Mouse (Mus musculus) midbrain, embryonic 13.5 days (tissue): ENCODE results near the gene Cdh24. TPM values are rescaled to one million over a fixed set of nuclear protein-coding genes. Genes with fewer than 3 reads are reported as not detected.

Source experiments
- ATAC-seq: fragments of 200-750 bp; cut with Nextera tagmentation; 2 replicates; pipeline ENCODE4 v1.8.0; 2017; ENCODE audit warnings: mild to moderate bottlenecking, moderate TSS enrichment, moderate library complexity
- H3K27ac ChIP-seq: fragments of 300-500 bp; sonication (generic); 2 replicates; pipeline ENCODE4 v1.5.1; 2015; ENCODE audit warnings: inconsistent platforms, mild to moderate bottlenecking, moderate library complexity
- H3K27me3 ChIP-seq: fragments of 300-500 bp; sonication (generic); 2 replicates; pipeline ENCODE4 v1.6.1; 2015; ENCODE audit warnings: mild to moderate bottlenecking, inconsistent platforms
- H3K36me3 ChIP-seq: fragments of 300-500 bp; sonication (generic); 2 replicates; pipeline ENCODE4 v1.6.1; 2015; ENCODE audit warnings: mild to moderate bottlenecking, inconsistent platforms
- H3K4me1 ChIP-seq: fragments of 300-500 bp; sonication (generic); replicated peaks from 2 replicates; pipeline ENCODE4 v1.6.1; 2015; ENCODE audit warnings: inconsistent platforms
- H3K4me2 ChIP-seq: fragments of 300-500 bp; sonication (generic); replicated peaks from 2 replicates; pipeline ENCODE4 v1.6.1; 2015; ENCODE audit warnings: moderate library complexity, mild to moderate bottlenecking, inconsistent platforms
- H3K4me3 ChIP-seq: fragments of 300-500 bp; sonication (generic); replicated peaks from 2 replicates; pipeline ENCODE4 v1.5.1; 2015; ENCODE audit warnings: mild to moderate bottlenecking, inconsistent platforms
- H3K9ac ChIP-seq: fragments of 300-500 bp; sonication (generic); replicated peaks from 2 replicates; pipeline ENCODE4 v1.6.1; 2015; ENCODE audit warnings: mild to moderate bottlenecking, inconsistent platforms
- H3K9me3 ChIP-seq: fragments of 300-500 bp; sonication (generic); 2 replicates; pipeline ENCODE4 v1.6.1; 2016; ENCODE audit warnings: mild to moderate bottlenecking, inconsistent platforms
- WGBS: fragments of 180-500 bp; shearing (Covaris S2); methylation state at CpG from one replicate; pipeline ENCODE4 v1.1.7; 2015; 5-methylcytosine and 5-hydroxymethylcytosine counted together
- polyA plus RNA-seq: library from polyadenylated mRNA; unstranded; fragments of >200 nt; fragmentation: Nextera tagmentation; extraction: Ambion mirVana; gene quantifications from 2 replicates; pipeline ENCODE4 v1.2.1, GENCODE M21; 2015

Gene Cdh24
- polyA plus RNA-seq, 1 experiment from 2014 or later, result 12.3 TPM

DNA sequence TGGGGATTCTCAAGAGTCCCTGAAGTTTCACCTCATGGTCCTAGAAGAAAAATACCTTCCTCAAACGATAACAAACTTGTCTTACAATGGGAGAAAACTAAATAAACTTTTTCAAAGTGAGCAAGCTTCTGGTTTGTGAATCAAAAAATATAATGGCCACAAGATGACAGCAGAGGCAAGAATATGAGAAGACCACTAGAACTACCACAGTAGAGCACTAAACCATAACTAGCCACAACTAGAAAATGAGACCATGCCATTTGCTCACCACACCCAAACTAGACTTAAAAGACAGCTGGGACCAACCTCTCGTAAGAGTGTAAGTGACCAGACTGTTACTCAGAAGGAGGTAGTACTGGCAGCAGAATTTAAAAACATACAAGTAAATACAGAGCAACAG is 18.8 kb upstream of the Cdh24 start:
- H3K27ac ChIP-seq, result no peak overlapping the region
- no peak overlapping the region for H3K9ac ChIP-seq
- no peaks in the 10 kb centered on the region for H3K9me3 ChIP-seq
- no peak for ATAC-seq
- 97% methylated on average over 2 of the region's 2 CpGs for WGBS
- no peak overlapping the region for H3K4me3 ChIP-seq
- no peaks in the 10 kb centered on the region for H3K4me1 ChIP-seq
- no peaks in the 10 kb centered on the region for H3K27me3 ChIP-seq
- H3K36me3 ChIP-seq, result peaks cover 98% of the 10 kb centered on the region
- H3K4me2 ChIP-seq, result no peak overlapping the region

DNA sequence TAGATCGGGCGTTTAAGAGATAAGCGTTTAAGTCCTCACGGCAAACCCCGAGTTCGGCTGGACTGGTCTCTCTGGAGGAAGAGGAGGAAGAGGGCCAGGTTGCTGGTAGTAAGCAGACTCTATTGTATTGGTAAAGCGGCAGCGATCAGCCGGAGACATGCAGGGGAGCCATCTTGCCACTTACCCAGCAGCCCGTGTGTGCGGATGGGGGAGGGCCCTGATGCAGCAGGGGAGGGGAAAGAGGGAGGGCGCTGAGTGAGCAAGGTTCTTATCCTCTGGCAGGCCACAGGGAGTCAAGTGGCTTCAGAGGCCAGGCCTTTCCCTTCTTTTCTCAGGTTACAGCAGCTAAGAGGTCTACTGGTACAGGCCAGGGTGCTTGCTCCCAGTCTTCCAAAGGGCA is 12.3 kb upstream of the Cdh24 start:
- Histone ChIP-seq H3K4me1 (peaks cover 48% of the 10 kb centered on the region), H3K27ac (peak overlapping the region; percentile 86), H3K9me3 (no peaks in the 10 kb centered on the region), H3K36me3 (peaks cover 61% of the 10 kb centered on the region), H3K4me2 (peak overlapping the region; percentile 94), H3K27me3 (no peaks in the 10 kb centered on the region), H3K9ac (peak overlapping the region; percentile 90), H3K4me3 (peak overlapping the region; percentile 70)
- peak; percentile 90 for ATAC-seq
- WGBS, result 0% methylated on average over 12 of the region's 12 CpGs

GRCm38 (mm10) chr14:54652787-54653186 is 11.6 kb upstream of the Cdh24 start:
- H3K36me3 ChIP-seq, result peaks cover 61% of the 10 kb centered on the region

DNA sequence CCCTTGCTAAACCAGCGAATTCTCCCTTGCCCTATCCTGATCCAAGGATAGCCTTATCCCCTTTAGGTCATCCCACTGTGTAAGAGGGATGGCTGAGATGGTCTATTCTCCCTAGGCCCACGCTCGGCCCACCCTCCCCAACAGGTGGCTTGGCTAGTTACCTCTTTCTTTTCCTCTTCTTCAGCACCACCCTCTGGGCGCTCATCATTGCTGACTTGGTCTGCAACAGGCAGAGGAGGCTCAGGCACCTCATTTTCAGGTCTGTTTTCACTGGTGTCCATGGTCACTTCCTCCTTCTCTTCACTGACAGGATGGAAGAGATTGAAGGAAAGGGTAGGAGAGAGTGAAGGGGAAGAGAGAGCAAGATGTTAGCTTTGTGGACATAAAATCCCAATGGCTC is 10.4 kb upstream of the Cdh24 start:
- Histone ChIP-seq H3K27me3 (no peaks in the 10 kb centered on the region), H3K9ac (no peak overlapping the region), H3K27ac (peak overlapping the region; percentile 49), H3K4me2 (peak overlapping the region; percentile 94), H3K4me3 (peak overlapping the region; percentile 70), H3K9me3 (no peaks in the 10 kb centered on the region), H3K36me3 (peaks cover 62% of the 10 kb centered on the region), H3K4me1 (peaks cover 56% of the 10 kb centered on the region)
- 84% methylated on average over 4 of the region's 4 CpGs for WGBS
- ATAC-seq, result 0 out of 2 replicates have a peak, but pooled peaks have one; percentile 37

More at GRCm38 (mm10) chr14:54652787-54653186, 11.6 kb upstream of the Cdh24 start:
- 0% methylated on average over 7 of the region's 7 CpGs for WGBS
- peak overlapping the region; percentile 90 for H3K9ac ChIP-seq
- no peaks in the 10 kb centered on the region for H3K9me3 ChIP-seq
- no peak for ATAC-seq
- no peaks in the 10 kb centered on the region for H3K27me3 ChIP-seq
- peak overlapping the region; percentile 70 for H3K4me3 ChIP-seq
- peak overlapping the region; percentile 94 for H3K4me2 ChIP-seq
- peaks cover 55% of the 10 kb centered on the region for H3K4me1 ChIP-seq
- peak overlapping the region; percentile 86 for H3K27ac ChIP-seq

DNA sequence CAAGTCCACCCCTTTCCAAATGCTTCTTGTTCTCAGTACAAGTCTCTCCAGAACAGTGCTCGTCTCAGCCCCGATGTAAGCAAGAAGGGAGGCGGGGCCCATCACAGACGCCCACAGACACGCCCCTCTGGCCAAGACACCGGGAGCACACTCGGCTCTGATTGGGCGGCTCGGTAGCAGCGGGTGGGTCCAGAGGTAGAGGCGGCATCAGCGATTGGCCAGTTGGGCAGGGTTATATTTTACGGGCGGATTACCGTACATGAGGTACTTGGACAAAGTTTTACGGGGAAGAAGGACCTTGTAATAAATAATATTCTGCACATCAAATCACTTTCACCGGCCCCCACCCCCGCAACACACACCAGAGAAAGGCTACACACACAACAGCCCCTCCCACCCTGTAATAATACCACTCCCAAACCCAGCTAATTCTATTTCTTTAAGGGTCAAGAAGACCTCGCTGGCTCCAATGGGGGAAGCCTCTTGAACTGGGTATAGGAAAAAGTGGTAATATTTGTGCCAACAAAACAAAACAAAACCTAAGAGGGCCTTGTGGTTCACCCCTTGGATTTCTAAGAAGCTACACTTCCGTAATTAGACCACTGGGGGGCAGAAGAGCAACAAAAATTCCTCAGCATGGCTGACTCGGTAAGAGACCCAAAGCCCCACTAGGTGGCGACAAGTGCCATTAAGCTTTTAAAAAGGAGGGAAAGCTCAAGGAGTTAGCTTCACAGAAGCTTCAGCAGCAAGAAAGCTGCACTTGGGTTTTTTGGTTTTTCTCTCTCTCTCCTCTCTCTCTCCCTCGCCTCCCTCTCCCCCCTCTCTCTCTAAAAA is 9.7 kb upstream of the Cdh24 start:
- H3K27ac ChIP-seq, result no peak overlapping the region
- H3K9ac ChIP-seq, result no peak overlapping the region
- WGBS, result 66% methylated on average over 23 of the region's 23 CpGs
- no peaks in the 10 kb centered on the region for H3K27me3 ChIP-seq
- peak overlapping the region; percentile 70 for H3K4me3 ChIP-seq
- H3K9me3 ChIP-seq, result no peaks in the 10 kb centered on the region
- ATAC-seq, result peak; percentile 40
- peaks cover 62% of the 10 kb centered on the region for H3K36me3 ChIP-seq
- H3K4me2 ChIP-seq, result peak overlapping the region; percentile 94
- H3K4me1 ChIP-seq, result peaks cover 56% of the 10 kb centered on the region

- Histone ChIP-seq H3K4me2 (no peak overlapping the region), H3K4me1 (peaks cover 47% of the 10 kb centered on the region), H3K36me3 (peaks cover 83% of the 10 kb centered on the region), H3K27ac (no peak overlapping the region), H3K9ac (no peak overlapping the region), H3K4me3 (no peak overlapping the region), H3K27me3 (no peaks in the 10 kb centered on the region), H3K9me3 (no peaks in the 10 kb centered on the region)
- ATAC-seq, result no peak
- WGBS, result 62% methylated on average over 4 of the region's 4 CpGs
These were observed 6.7 kb upstream of the Cdh24 start for GRCm38 (mm10) chr14:54647900-54648299.

- no peak overlapping the region for H3K27ac ChIP-seq
- peaks cover 42% of the 10 kb centered on the region for H3K4me1 ChIP-seq
- no peak overlapping the region for H3K9ac ChIP-seq
- H3K36me3 ChIP-seq, result peaks cover 91% of the 10 kb centered on the region
- no peak for ATAC-seq
- WGBS, result 97% methylated on average over 8 of the region's 8 CpGs
- H3K4me3 ChIP-seq, result no peak overlapping the region
- H3K9me3 ChIP-seq, result no peaks in the 10 kb centered on the region
- H3K4me2 ChIP-seq, result no peak overlapping the region
- H3K27me3 ChIP-seq, result no peaks in the 10 kb centered on the region
These were observed 5.9 kb upstream of the Cdh24 start for GRCm38 (mm10) chr14:54646898-54647636.

- Histone ChIP-seq H3K36me3 (peaks cover 89% of the 10 kb centered on the region), H3K27ac (no peak overlapping the region), H3K27me3 (no peaks in the 10 kb centered on the region), H3K9ac (no peak overlapping the region), H3K4me1 (peaks cover 39% of the 10 kb centered on the region), H3K9me3 (no peaks in the 10 kb centered on the region), H3K4me2 (no peak overlapping the region), H3K4me3 (no peak overlapping the region)
- 92% methylated on average over 17 of the region's 17 CpGs for WGBS
- ATAC-seq, result no peak
These were observed 5.3 kb upstream of the Cdh24 start for GRCm38 (mm10) chr14:54646455-54646854.

DNA sequence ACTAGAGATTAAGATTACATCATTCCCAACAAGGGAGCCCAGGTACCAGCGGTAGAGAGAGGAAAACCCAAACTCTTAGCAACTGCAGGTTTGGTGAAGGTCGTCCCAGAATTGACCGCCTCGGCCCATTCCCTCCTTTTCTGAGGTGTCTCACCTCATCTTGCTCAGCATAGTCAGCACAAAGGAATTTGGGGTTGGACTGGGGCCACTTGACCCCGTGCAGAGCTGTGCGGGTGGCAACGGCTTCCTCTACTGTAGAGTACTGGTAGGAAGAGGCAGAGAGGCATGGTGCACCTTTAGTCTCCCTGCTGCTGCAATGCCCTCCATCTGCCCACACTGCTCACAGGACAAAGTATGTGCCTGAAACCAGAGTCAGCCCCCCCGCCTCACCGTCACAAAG is 3.1 kb upstream of the Cdh24 start:
- ATAC-seq, result no peak
- Histone ChIP-seq H3K9me3 (no peaks in the 10 kb centered on the region), H3K27ac (no peak overlapping the region), H3K9ac (no peak overlapping the region), H3K4me3 (no peak overlapping the region), H3K36me3 (peaks cover 71% of the 10 kb centered on the region), H3K27me3 (no peaks in the 10 kb centered on the region), H3K4me1 (peaks cover 33% of the 10 kb centered on the region), H3K4me2 (no peak overlapping the region)
- WGBS, result 95% methylated on average over 9 of the region's 9 CpGs

DNA sequence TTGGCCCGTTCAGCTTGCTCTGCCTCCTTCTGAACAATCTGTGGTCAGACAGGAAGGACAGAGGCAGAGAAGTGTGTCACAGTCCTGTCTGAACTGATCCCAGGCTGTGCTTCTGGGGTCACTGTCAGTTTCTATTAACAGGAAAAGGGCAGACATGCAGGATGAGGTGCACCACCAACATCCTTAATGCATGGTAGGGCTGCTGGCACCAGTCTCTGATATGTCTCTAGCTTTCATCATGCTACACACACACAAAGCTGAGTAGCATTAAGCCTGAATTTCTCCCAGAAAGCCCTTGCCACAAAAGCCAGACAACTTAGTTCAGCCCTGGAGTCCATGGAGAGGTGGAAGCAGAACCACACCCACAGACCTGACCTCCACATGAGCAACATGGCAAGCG is 1.8 kb upstream of the Cdh24 start:
- Histone ChIP-seq H3K4me3 (no peak overlapping the region), H3K27me3 (no peaks in the 10 kb centered on the region), H3K36me3 (peaks cover 69% of the 10 kb centered on the region), H3K27ac (peak overlapping the region; percentile 11; the same call in 1 of the 2 replicates), H3K9me3 (no peaks in the 10 kb centered on the region), H3K4me2 (no peak overlapping the region), H3K9ac (no peak overlapping the region), H3K4me1 (peaks cover 35% of the 10 kb centered on the region)
- no peak for ATAC-seq
- 84% methylated on average over 2 of the region's 2 CpGs for WGBS

- H3K9ac ChIP-seq, result no peak overlapping the region
- no peak overlapping the region for H3K4me2 ChIP-seq
- no peak overlapping the region for H3K4me3 ChIP-seq
- H3K4me1 ChIP-seq, result peaks cover 34% of the 10 kb centered on the region
- peak overlapping the region; percentile 91 for H3K27ac ChIP-seq
- H3K27me3 ChIP-seq, result no peaks in the 10 kb centered on the region
- peaks cover 69% of the 10 kb centered on the region for H3K36me3 ChIP-seq
- no peak for ATAC-seq
- no peaks in the 10 kb centered on the region for H3K9me3 ChIP-seq
- WGBS, result 81% methylated on average over 25 of the region's 25 CpGs
These were observed 1.2 kb upstream of the Cdh24 start for GRCm38 (mm10) chr14:54642224-54642944.

DNA sequence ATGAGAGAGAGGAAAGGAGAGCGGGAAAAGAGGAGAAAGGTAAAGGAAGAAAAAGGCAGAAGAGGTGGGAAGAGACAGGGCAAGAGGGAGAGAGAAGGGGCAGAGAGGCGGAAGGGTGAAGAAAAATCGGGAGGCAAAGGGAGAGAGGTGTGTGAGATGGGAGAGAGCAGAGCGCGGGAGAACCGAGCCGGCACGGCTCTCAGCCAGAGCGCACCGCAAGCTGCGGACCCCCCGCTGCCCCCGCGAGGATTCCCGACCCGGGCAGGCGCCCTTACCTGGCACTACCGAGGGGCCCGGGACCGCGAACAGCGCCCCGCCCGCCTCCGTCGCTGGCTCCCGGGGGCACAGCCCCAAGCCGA is 239 bp downstream of the Cdh24 start, which contains the start of gene Gm17606:
Gm17606 (plus strand) TSS at position 7 of the 359 bp plus-strand sequence.
- Histone ChIP-seq H3K36me3 (peaks cover 69% of the 10 kb centered on the region), H3K9me3 (no peaks in the 10 kb centered on the region), H3K4me3 (peak within 1 kb of the TSS; percentile 79), H3K27me3 (no peaks in the 10 kb centered on the region), H3K9ac (peak within 1 kb of the TSS; percentile 99), H3K27ac (peak within 1 kb of the TSS; percentile 91), H3K4me2 (peak within 1 kb of the TSS; percentile 85), H3K4me1 (peaks cover 34% of the 10 kb centered on the region)
- WGBS, result under 1% methylated on average over 26 of the region's 28 CpGs
- ATAC-seq, result no peak
